Mouse (Mus musculus) olfactory bulb, adult 2 months (tissue): ENCODE data around the gene H2-DMb1. TPM values are rescaled to one million over a fixed set of nuclear protein-coding genes. Genes with fewer than 3 reads are reported as not detected.
"Not testable (repeated sequence)": the region's sequence is repeated elsewhere in the genome, so short reads cannot be mapped to it uniquely, and the experiment has no call there.

Source experiments
- H3K27ac ChIP-seq: fragments of 200-500 bp; 2 replicates; pipeline ENCODE4 v1.5.1; 2012; ENCODE audit warnings: low read depth, low read length; ENCODE audit not compliant: insufficient read depth
- H3K4me1 ChIP-seq: fragments of 200-500 bp; 2 replicates; pipeline ENCODE4 v1.6.1; 2012; ENCODE audit warnings: low read length; ENCODE audit not compliant: control insufficient read depth, insufficient read depth
- H3K4me3 ChIP-seq: fragments of 200-500 bp; 2 replicates; pipeline ENCODE4 v1.5.1; 2012; ENCODE audit warnings: mild to moderate bottlenecking, low read depth, low read length, moderate library complexity; ENCODE audit not compliant: insufficient read depth
- CTCF ChIP-seq: fragments of 200-500 bp; IDR thresholded peaks from 2 replicates; pipeline ENCODE4 v1.5.1; 2012; ENCODE audit warnings: low read depth, mild to moderate bottlenecking, low read length, moderate library complexity; ENCODE audit not compliant: insufficient read depth
- POLR2A ChIP-seq: fragments of 200-500 bp; IDR thresholded peaks from 2 replicates; pipeline ENCODE4 v1.6.1; 2012; ENCODE audit warnings: mild to moderate bottlenecking, low read depth, low read length, moderate library complexity; ENCODE audit not compliant: insufficient read depth
- WGBS: fragments of 180-500 bp; shearing (Covaris S2); methylation state at CpG from one replicate; pipeline ENCODE4 v1.1.7; 2018; 5-methylcytosine and 5-hydroxymethylcytosine counted together
- polyA plus RNA-seq: library from polyadenylated mRNA; stranded (reverse); fragments of >200 nt; gene quantifications from 2 replicates; pipeline ENCODE4 v1.2.4, GENCODE M21; 2012; ENCODE audit warnings: low replicate concordance; ENCODE audit not compliant: missing spikeins, insufficient read depth, insufficient read length

H2-DMb1 gene
- polyA plus RNA-seq, 1 experiment: not detected

GRCm38 (mm10) chr17:34139416-34139815 lies 13.5 kb upstream of the H2-DMb1 start:
- H3K27ac ChIP-seq: no peak overlapping the region
- H3K4me3 ChIP-seq: no peak overlapping the region
- TF ChIP-seq CTCF (no peak), POLR2A (no peak)
- 3% methylated on average over 16 of the region's 16 CpGs for WGBS
- peaks cover 9% of the 10 kb centered on the region for H3K4me1 ChIP-seq

DNA sequence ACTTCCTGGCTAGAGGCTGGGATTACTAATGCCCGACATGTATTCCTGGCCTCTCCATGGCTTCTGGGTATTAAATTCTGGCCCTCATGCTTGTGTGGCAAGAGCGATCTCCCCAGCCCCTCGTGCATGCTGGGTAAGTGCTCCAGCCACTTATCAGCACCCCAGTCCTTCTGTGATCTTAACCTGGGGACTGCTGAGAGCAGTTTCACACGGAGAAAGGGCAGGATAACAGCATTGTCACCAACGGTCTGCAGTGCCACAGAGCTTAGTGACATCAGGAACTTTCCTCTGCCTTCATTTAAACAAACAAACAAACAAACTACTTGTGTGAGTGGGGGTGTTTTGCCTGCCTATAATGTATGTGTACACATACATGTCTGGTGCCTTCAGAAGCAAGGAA lies 12.6 kb upstream of the H2-DMb1 start:
- H3K4me1 ChIP-seq: peaks cover 9% of the 10 kb centered on the region
- TF ChIP-seq POLR2A: no peak
- TF ChIP-seq CTCF: no peak
- no peak overlapping the region for H3K27ac ChIP-seq
- no peak overlapping the region for H3K4me3 ChIP-seq
- whole genome bisulfite sequencing: 26% methylated on average over 5 of the region's 5 CpGs

DNA sequence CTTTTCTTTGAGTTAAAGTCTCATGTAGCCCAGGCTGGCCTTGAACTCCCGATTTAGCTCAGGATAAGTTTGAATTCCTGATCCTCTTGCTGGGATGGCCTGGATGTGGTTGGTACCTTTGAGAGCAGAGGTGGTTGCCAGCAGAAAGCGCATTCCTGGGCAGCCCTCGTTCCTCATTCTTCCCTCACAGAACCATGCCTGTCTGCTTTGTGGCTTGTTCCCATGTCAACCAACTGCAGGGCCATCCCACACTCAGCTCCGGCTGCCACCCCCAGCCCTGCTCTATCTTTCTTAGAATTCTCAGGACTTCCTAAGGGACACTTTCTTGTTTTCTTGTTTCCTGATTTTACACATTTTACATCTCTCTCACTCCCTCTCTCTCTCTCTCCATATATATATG lies 11.4 kb upstream of the H2-DMb1 start:
- Histone ChIP-seq H3K4me1 (peaks cover 4% of the 10 kb centered on the region), H3K27ac (no peak overlapping the region), H3K4me3 (no peak overlapping the region)
- TF ChIP-seq CTCF (no peak), POLR2A (no peak)
- 52% methylated on average over 4 of the region's 4 CpGs for WGBS

- Histone ChIP-seq H3K27ac (no peak overlapping the region), H3K4me1 (peaks cover 4% of the 10 kb centered on the region), H3K4me3 (no peak overlapping the region)
- TF ChIP-seq POLR2A: no peak
- no peak for TF ChIP-seq CTCF
- 80% methylated on average over 7 of the region's 7 CpGs for WGBS
These were observed 10.3 kb upstream of the H2-DMb1 start for GRCm38 (mm10) chr17:34142456-34143010.

DNA sequence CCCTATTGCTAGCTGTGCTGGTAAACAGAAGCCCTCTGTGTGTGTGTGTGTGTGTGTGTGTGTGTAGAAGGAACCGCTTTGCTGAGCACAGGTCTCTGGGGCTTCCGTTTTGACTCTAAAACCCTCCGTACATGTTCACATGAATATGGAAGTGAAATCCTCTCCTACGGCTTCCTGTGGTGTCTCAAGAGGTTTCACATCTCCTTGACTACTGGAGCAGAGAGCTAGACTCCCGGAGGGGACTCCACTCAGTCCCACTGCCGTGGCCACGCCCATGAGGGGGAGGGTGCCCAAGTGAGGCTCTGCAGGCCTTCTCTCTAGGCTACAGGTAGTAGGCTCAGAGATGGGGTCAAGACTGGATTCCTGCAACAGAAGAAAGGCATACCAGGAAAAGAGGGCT lies 9.8 kb upstream of the H2-DMb1 start, which contains the start of gene H2-DMb2:
TSS of gene H2-DMb2 (plus strand) at position 275 of the 400 bp plus-strand sequence.
- no peak for TF ChIP-seq POLR2A
- TF ChIP-seq CTCF: no peak
- no peak within 1 kb of the TSS for H3K4me3 ChIP-seq
- WGBS: 48% methylated on average over 7 of the region's 7 CpGs
- H3K27ac ChIP-seq: no peak within 1 kb of the TSS
- H3K4me1 ChIP-seq: peaks cover 4% of the 10 kb centered on the region

DNA sequence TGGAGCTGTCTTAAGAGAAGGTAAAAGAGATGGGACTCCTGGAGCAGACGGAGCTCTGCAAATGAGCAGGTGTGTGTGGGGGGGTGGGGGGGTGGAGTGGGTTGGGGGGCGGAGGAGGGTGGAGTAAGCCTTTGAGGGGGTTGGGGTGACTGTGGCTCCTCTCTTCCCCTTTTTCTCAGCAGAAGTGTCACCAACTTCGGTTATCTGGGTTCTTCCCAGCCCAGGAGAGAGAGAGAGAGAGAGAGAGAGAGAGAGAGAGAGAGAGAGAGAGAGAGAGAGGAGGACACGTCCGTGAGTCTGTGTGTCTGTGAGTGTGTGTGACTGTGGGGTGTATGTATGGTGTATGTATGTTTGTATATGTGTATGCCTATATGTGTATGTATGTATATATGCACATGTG lies 9.4 kb upstream of the H2-DMb1 start:
- WGBS: 57% methylated on average over 5 of the region's 5 CpGs
- H3K4me3 ChIP-seq: no peak overlapping the region
- peaks cover 4% of the 10 kb centered on the region for H3K4me1 ChIP-seq
- no peak overlapping the region for H3K27ac ChIP-seq
- TF ChIP-seq CTCF: no peak
- no peak for TF ChIP-seq POLR2A

GRCm38 (mm10) chr17:34144221-34144620 lies 8.7 kb upstream of the H2-DMb1 start:
- H3K4me1 ChIP-seq, H3K27ac ChIP-seq, H3K4me3 ChIP-seq: not testable (repeated sequence)
- WGBS: 90% methylated on average over 4 of the region's 4 CpGs

DNA sequence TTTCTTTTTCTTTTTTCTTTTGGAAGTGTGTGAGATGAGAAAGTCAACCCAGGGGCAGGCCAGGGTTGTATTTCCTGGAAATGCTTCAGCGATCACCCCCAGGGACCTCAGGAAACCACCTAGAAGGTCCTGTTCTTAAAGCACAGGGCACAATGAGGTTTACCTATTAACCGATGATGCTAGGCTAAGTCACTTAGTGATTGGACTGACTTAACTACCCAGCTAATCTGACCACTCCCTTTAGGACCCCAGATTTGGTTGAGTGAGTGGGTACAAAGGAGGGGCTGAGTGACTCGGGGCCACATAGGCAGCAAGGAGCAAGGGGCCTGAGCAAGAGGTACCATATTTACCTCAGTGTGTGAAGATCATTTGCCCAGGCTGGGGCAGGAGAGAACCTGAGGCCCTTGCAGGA lies 7.9 kb upstream of the H2-DMb1 start:
- 73% methylated on average over 3 of the region's 3 CpGs for WGBS
- Histone ChIP-seq H3K4me3 (no peak overlapping the region), H3K4me1 (no peaks in the 10 kb centered on the region), H3K27ac (no peak overlapping the region)
- TF ChIP-seq POLR2A: no peak
- TF ChIP-seq CTCF: no peak

- Histone ChIP-seq H3K4me3 (no peak overlapping the region), H3K4me1 (no peaks in the 10 kb centered on the region), H3K27ac (no peak overlapping the region)
- TF ChIP-seq CTCF (no peak), POLR2A (no peak)
- WGBS: 50% methylated on average over 5 of the region's 5 CpGs
These were observed 2.7 kb downstream of the H2-DMb1 start for GRCm38 (mm10) chr17:34155534-34155933.
